Mouse (Mus musculus) adrenal gland, postnatal 4 days (tissue): ENCODE results near the gene Trmt13. TPM values are rescaled to one million over a fixed set of nuclear protein-coding genes. Genes with fewer than 3 reads are reported as not detected.
"Not testable (repeated sequence)": the region's sequence is repeated elsewhere in the genome, so short reads cannot be mapped to it uniquely, and the experiment has no call there.

Experiments used
- DNase-seq, 2 experiments: peaks; one replicate each; pipeline ENCODE4 v3.0.0; 2021 to 2022; ENCODE audit warnings: low spot score in 2 of 2, mixed read lengths in 2 of 2
- total RNA-seq, 2 experiments: library from RNA; stranded (reverse); gene quantifications; 2 replicates each; pipeline ENCODE4 v1.2.3; 2021

Trmt13 gene
- total RNA-seq, 2 experiments from 2014 or later = 19.5 to 23.2 TPM

GRCm38 (mm10) chr3:116561315-116561714, 53.1 kb downstream of the Trmt13 start:
- DNase-seq = not testable (repeated sequence)

- no peak for DNase-seq
These were observed 63.0 kb downstream of the Trmt13 start for GRCm38 (mm10) chr3:116551362-116551761.

GRCm38 (mm10) chr3:116547430-116547829, 67.0 kb downstream of the Trmt13 start:
- DNase-seq = no peak

- DNase-seq = no peak
These were observed 71.9 kb downstream of the Trmt13 start for GRCm38 (mm10) chr3:116542532-116542931.

DNA sequence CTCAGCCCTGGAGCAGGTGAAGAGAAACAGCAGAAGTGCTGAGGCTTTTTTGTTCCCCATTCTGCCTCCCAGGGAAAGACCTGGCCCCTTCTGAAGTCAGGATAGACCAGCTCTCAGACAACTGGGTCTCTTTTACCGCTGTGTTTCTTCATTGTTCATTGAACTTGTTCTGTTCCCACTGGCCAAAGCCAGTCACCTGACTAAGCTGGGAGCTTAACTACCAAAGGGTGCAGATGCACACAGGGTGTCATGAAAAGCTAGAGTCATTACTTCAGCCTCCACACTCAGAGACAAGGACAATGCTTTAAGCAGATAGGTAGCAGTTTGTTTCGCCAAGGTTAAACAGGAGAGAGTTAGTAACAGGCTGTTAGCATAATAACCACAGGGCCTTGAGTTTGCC, 72.3 kb downstream of the Trmt13 start:
- DNase-seq = no peak

DNA sequence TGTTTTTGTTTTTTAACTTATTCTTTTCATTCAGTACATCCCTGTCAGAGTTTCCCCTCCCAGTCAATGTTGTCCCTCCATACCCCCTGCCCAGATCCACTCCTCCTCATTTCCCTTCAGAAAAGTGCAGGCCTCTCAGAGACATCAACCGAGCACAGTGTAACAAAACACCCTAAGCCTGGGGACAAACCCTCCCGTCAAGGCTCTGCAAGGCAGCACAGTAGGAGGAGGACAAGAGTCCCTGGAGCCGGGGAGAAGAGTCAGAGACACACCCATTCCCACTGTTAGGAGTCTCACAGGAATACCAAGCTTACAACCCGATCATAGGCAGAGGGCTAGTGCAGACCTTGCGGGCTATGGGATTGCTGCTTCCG, 77.2 kb downstream of the Trmt13 start:
- no peak for DNase-seq

- DNase-seq = no peak
These were observed 77.8 kb downstream of the Trmt13 start for GRCm38 (mm10) chr3:116536428-116537199.

Other genes starting within 250 kb of the Trmt13 start
- gene Cdc14a, start 190.6 kb downstream of the Trmt13 start, total RNA-seq = 10 to 100 TPM; 17.9 to 19.3 TPM
- 10 to 100 TPM; 44.0 to 44.6 TPM for gene Rtca, start 106.4 kb downstream of the Trmt13 start, total RNA-seq
- gene Dbt, start 101.5 kb downstream of the Trmt13 start, total RNA-seq = 10 to 100 TPM; 48.8 to 57.3 TPM
- 1 to 10 TPM; 2.7 to 3.6 TPM for gene Lrrc39, start 51.6 kb downstream of the Trmt13 start, total RNA-seq
- gene Sass6, start 19.6 kb downstream of the Trmt13 start, total RNA-seq = 10 to 100 TPM in 1 of 2 experiments, 1 to 10 TPM in 1; 9.4 to 10.0 TPM
- gene Mfsd14a, start 48.1 kb upstream of the Trmt13 start, total RNA-seq = 10 to 100 TPM; 54.5 to 58.8 TPM
- gene Gm43191, start 66.7 kb upstream of the Trmt13 start, total RNA-seq = 1 to 10 TPM in 1 of 2 experiments, not detected in 1; 1.3 TPM
- gene Slc35a3, start 98.2 kb upstream of the Trmt13 start, total RNA-seq = 10 to 100 TPM; 30.9 to 32.5 TPM
- gene Agl, start 193.6 kb upstream of the Trmt13 start, total RNA-seq = 10 to 100 TPM; 38.6 to 42.9 TPM
- 10 to 100 TPM; 17.0 to 20.4 TPM for gene Frrs1, start 244.9 kb upstream of the Trmt13 start, total RNA-seq